ENCODE assay signal across 8 mouse cellular contexts in the genomic region with DNA sequence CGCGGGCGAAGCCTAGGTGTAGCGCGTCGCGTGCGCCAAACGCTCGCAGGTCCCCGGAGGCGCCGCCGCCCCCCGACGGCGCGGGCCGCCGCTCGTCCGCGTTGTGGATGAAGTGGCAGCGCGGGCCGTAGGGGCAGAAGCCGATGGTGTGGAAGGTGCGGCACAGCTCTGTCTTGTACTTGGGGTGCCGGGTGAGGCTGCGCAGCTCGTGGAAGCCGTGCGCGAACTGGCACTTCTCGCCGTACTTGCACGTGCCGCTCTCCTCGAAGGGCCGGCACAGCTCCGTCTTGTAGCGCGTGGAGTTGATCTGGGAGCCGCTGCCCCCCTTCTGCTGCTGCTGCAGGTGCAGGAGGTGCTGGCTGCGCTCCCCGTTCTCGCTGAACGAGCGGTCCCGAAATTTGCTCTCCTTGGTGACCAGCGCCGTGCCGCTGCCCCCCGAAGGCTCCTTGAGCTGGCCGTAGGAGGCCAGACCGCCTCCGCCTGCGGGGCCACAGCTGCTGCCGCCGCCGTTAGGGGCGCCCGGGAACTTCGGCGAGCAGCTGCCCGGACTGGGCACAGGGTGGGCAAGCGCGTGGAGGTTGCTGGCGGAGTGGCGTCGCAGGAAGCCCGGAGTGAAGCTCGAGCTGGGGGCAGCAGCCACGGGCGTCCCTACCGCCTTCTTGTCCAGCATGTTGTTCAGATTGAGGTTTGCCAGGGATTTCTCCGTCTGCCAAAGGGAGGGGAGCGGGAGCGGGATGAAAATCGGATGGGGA. TPM values are rescaled to one million over a fixed set of nuclear protein-coding genes. Genes with fewer than 3 reads are reported as not detected.
DNase-seq lines count a peak whose midpoint lies in the region; ATAC-seq and TF ChIP-seq lines count a peak whose summit lies in the region.

No protein-coding gene starts in this region.

- H3K9me3 ChIP-seq in forebrain, embryonic 10.5 days: no peaks in the 10 kb centered on the region
- H3K9me3 ChIP-seq in limb, embryonic 12.5 days: no peaks in the 10 kb centered on the region
- H3K9me3 ChIP-seq in midbrain, embryonic 16.5 days (replicated peaks; ENCODE audit: control insufficient read depth, low read length, poor library complexity, severe bottlenecking): no peaks in the 10 kb centered on the region

- H3K79me3 ChIP-seq in C2C12 (ENCODE audit: low read depth): peaks cover 26% of the 10 kb centered on the region

- no peak for ATAC-seq in limb, embryonic 12.5 days (ENCODE audit: insufficient number of reproducible peaks, insufficient read depth, low FRiP score, low TSS enrichment, low read depth)
- peak; percentile 1; the same call in 1 of the 2 replicates for ATAC-seq in midbrain, embryonic 16.5 days

- peak overlapping the region; percentile 61 for H3K4me2 ChIP-seq in limb, embryonic 12.5 days
- H3K4me2 ChIP-seq in midbrain, embryonic 16.5 days (ENCODE audit: low read length): peak overlapping the region; percentile 52

- TF ChIP-seq CTCF in C2C12 (IDR thresholded peaks at IDR 0.05; ENCODE audit: control insufficient read depth, insufficient read depth, insufficient read length): no peak

- peaks cover 34% of the 10 kb centered on the region for H3K36me3 ChIP-seq in C2C12 (ENCODE audit: control insufficient read depth, insufficient read depth)
- peaks cover 24% of the 10 kb centered on the region for H3K36me3 ChIP-seq in forebrain, embryonic 10.5 days (replicated peaks)
- H3K36me3 ChIP-seq in limb, embryonic 12.5 days: peaks cover 32% of the 10 kb centered on the region
- H3K36me3 ChIP-seq in midbrain, embryonic 16.5 days (ENCODE audit: control insufficient read depth, insufficient read depth, low read length): no peaks in the 10 kb centered on the region

- peak overlapping the region; percentile 90 for H3ac ChIP-seq in C2C12 (ENCODE audit: control insufficient read depth, insufficient read length, low read depth)

- peak overlapping the region; percentile 85 for H3K4me3 ChIP-seq in C2C12 (ENCODE audit: insufficient read depth, poor library complexity, severe bottlenecking)
- peak overlapping the region; percentile 71 for H3K4me3 ChIP-seq in forebrain, embryonic 10.5 days
- H3K4me3 ChIP-seq in limb, embryonic 12.5 days (replicated peaks): peak overlapping the region; percentile 99
- H3K4me3 ChIP-seq in midbrain, embryonic 16.5 days (ENCODE audit: low read depth, low read length): peak overlapping the region; percentile 46

- H3K79me2 ChIP-seq in C2C12 (ENCODE audit: control insufficient read depth, insufficient read depth): peaks cover 54% of the 10 kb centered on the region

- H3K9ac ChIP-seq in limb, embryonic 12.5 days (replicated peaks): peak overlapping the region; percentile 100
- peak overlapping the region; percentile 63 for H3K9ac ChIP-seq in midbrain, embryonic 16.5 days (ENCODE audit: low read depth, low read length)

- peaks cover 73% of the 10 kb centered on the region for H3K4me1 ChIP-seq in forebrain, embryonic 10.5 days
- peaks cover 43% of the 10 kb centered on the region for H3K4me1 ChIP-seq in limb, embryonic 12.5 days (replicated peaks)
- H3K4me1 ChIP-seq in midbrain, embryonic 16.5 days (ENCODE audit: control insufficient read depth, insufficient read depth, low read length): peaks cover 12% of the 10 kb centered on the region

- 2% methylated on average over 80 of the region's 80 CpGs for WGBS in forebrain, embryonic 10.5 days
- under 1% methylated on average over 80 of the region's 80 CpGs for WGBS in limb, embryonic 12.5 days
- WGBS in midbrain, embryonic 16.5 days: under 1% methylated on average over 67 of the region's 80 CpGs

- peak overlapping the region; percentile 94 for H3K27ac ChIP-seq in forebrain, embryonic 10.5 days
- peak overlapping the region; percentile 99 for H3K27ac ChIP-seq in limb, embryonic 12.5 days
- peak overlapping the region; percentile 75 for H3K27ac ChIP-seq in midbrain, embryonic 16.5 days (ENCODE audit: low read length)

- peak; percentile 78 for DNase-seq in NIH3T3 (ENCODE audit: low read depth)
- DNase-seq in forebrain, embryonic 10.5 days (ENCODE audit: extremely low spot score, low spot score): peak; percentile 70
- DNase-seq in heart, postnatal 4 days: peak; percentile 63
- DNase-seq in testis, postnatal 10 days (ENCODE audit: low spot score): peak; percentile 70
- no peak for DNase-seq in right cerebral cortex, postnatal 14 days

- no peaks in the 10 kb centered on the region for H3K27me3 ChIP-seq in C2C12 (ENCODE audit: control insufficient read depth, insufficient read depth, insufficient read length)
- peaks cover 10% of the 10 kb centered on the region for H3K27me3 ChIP-seq in forebrain, embryonic 10.5 days (ENCODE audit: poor library complexity, severe bottlenecking)
- H3K27me3 ChIP-seq in limb, embryonic 12.5 days: no peaks in the 10 kb centered on the region
- peaks cover 9% of the 10 kb centered on the region for H3K27me3 ChIP-seq in midbrain, embryonic 16.5 days (ENCODE audit: control insufficient read depth, insufficient read depth, low read depth, low read length)

TF ChIP-seq in C2C12, 6 proteins besides CTCF, POLR2A, EP300 and RAD21:
- no peak for TF ChIP-seq FOSL1 (IDR thresholded peaks at IDR 0.05; ENCODE audit: insufficient read depth, low read length, poor library complexity, severe bottlenecking)
- TF ChIP-seq MAX (IDR thresholded peaks at IDR 0.05): peak; percentile 11
- no peak for TF ChIP-seq MYOG (IDR thresholded peaks at IDR 0.05; ENCODE audit: control insufficient read depth, extremely low read depth, insufficient read length)

RNA-seq across cellular contexts. Expression of gene Zfp36l2, which starts 1.1 kb away (rescaled TPM):
- 61.8 TPM for polyA plus RNA-seq in C2C12 (2012; fragmentation: generic; extraction: Trizol)
- 8.1 and 8.9 TPM in 2 replicates for polyA plus RNA-seq in forebrain, embryonic 10.5 days (2016; fragmentation: Nextera tagmentation; extraction: Ambion mirVana)
- 10 to 100 TPM; 37.0 to 41.0 TPM for total RNA-seq in heart, postnatal 4 days (2021)
- 27.9 and 32.7 TPM in 2 replicates for polyA plus RNA-seq in limb, embryonic 12.5 days (2016; fragmentation: Nextera tagmentation; extraction: Ambion mirVana)
- 3.1 and 3.6 TPM in 2 replicates for polyA plus RNA-seq in midbrain, embryonic 16.5 days (2015; fragmentation: Nextera tagmentation; extraction: Ambion mirVana)

Comparison
In these comparisons a context has a peak if more than half of its experiments do, and no peak if none do; other contexts are left out.
1. H3K4me3 ChIP-seq: peak in every context shown above with its lines; median percentile 99 in limb, embryonic 12.5 days; 85 in C2C12; 71 in forebrain, embryonic 10.5 days; 46 in midbrain, embryonic 16.5 days.